Mouse (Mus musculus): ENCODE results near the gene Rbm33.

- TF ChIP-seq POLR2A (IDR thresholded peaks at IDR 0.05; ENCODE audit: insufficient read depth, low read depth, low read length) (no peak), CTCF (IDR thresholded peaks at IDR 0.05; ENCODE audit: insufficient read depth, low read depth, low read length) (no peak)
These were observed 109.0 kb downstream of the Rbm33 start for GRCm38 (mm10) chr5:28425926-28426325.

Measured in olfactory bulb, adult 2 months (tissue).